Mouse (Mus musculus) G1E (cell line): ENCODE measurements around the gene Slc48a1. TPM values are rescaled to one million over a fixed set of nuclear protein-coding genes. Genes with fewer than 3 reads are reported as not detected.

ENCODE experiments used
- ATAC-seq: 2 replicates; pipeline ENCODE4 v1.8.0; 2016; ENCODE audit warnings: mild to moderate bottlenecking; ENCODE audit not compliant: insufficient number of reproducible peaks, poor library complexity, low FRiP score, severe bottlenecking; ENCODE audit errors: extremely low read depth
- DNase-seq: peaks from one replicate; pipeline ENCODE4 v3.0.0; 2012; ENCODE audit warnings: low spot score
- H3K27me3 ChIP-seq: 2 replicates; pipeline ENCODE4 v1.6.1; 2012; ENCODE audit warnings: mild to moderate bottlenecking, low read length, inconsistent platforms; ENCODE audit not compliant: insufficient read depth
- H3K36me3 ChIP-seq: replicated peaks from 2 replicates; pipeline ENCODE3; 2012; ENCODE audit warnings: mild to moderate bottlenecking, inconsistent platforms
- H3K4me1 ChIP-seq: 2 replicates; pipeline ENCODE4 v1.6.1; 2012; ENCODE audit warnings: low read depth, low read length, inconsistent platforms, mixed read lengths; ENCODE audit not compliant: insufficient read depth
- H3K4me3 ChIP-seq: 2 replicates; pipeline ENCODE4 v1.5.1; 2012; ENCODE audit warnings: low read depth, mild to moderate bottlenecking, inconsistent platforms, low read length, moderate library complexity, mixed read lengths
- H3K9me3 ChIP-seq: replicated peaks from 2 replicates; pipeline ENCODE4 v1.6.1; 2012; ENCODE audit warnings: inconsistent platforms
- CTCF ChIP-seq: IDR thresholded peaks from 2 replicates; pipeline ENCODE4 v1.5.1; 2012; ENCODE audit warnings: low read depth, low read length, inconsistent platforms, mixed read lengths
- GATA1 ChIP-seq: IDR thresholded peaks from 2 replicates; pipeline ENCODE4 v1.6.1; 2012; ENCODE audit warnings: borderline replicate concordance, low read length, inconsistent platforms, mixed read lengths
- GATA2 ChIP-seq: IDR thresholded peaks from 2 replicates; pipeline ENCODE4 v1.6.1; 2012; ENCODE audit warnings: low read depth, low read length, inconsistent platforms, borderline replicate concordance
- POLR2AphosphoS5 ChIP-seq: IDR thresholded peaks from 2 replicates; pipeline ENCODE4 v1.6.1; 2012; ENCODE audit warnings: low read depth, low read length, inconsistent platforms; ENCODE audit not compliant: insufficient replicate concordance
- TAL1 ChIP-seq: conservative IDR thresholded peaks from 2 replicates; pipeline ENCODE4 v1.6.1; 2012; ENCODE audit warnings: low read depth, low read length, inconsistent platforms, mixed read lengths
- polyA plus RNA-seq: library from polyadenylated mRNA; stranded (reverse); fragments of >175 nt; gene quantifications from 2 replicates; pipeline ENCODE4 v1.2.3, GENCODE M21; 2012
- total RNA-seq, 2 experiments: library from RNA; stranded (forward) in 1 of 2; stranded (reverse) in 1 of 2; fragments of 200-1000 nt in 1 of 2; fragments of >200 nt in 1 of 2; fragmentation: Nextera tagmentation in 1 of 2; gene quantifications; 2 replicates each; pipeline ENCODE4 v1.2.3; 2014 to 2017

Slc48a1 gene
- total and polyA plus RNA-seq, 3 experiments, result 108 to 256 (median 125) TPM

DNA sequence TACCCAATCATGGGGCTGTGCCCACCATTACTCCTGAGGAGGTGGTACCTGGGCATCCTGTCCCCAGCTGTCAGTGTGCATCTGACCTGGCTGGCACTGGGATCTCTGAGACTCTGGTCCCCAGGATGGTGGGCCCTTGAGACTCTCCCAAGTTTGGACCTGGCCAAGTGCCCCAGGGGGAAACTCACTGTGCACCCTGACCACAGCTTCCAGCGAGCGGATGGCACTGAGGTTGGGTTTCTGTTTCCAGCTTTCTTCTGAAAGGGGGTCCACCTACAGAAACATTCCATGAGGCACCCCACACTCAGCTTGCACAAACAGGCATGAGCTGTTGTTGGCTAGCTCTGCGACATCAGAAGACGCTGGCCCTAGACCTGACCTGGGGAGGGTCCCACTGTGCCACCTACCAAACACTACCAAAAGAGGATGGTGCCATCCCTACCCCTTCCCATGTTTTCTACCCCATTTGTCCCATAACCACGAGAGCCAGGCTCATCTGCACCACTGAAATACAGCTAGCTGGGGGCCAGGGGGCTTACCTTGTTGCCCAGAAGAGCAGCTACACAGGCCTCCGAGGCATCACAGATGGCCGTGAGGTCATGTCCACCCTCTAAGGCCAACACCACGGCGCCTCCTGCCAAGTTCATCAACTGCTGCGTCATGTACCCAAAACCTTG is 17.4 kb downstream of the Slc48a1 start:
- no peak for DNase-seq
- TF ChIP-seq GATA2 (no peak), CTCF (no peak)
- peaks cover 67% of the 10 kb centered on the region for H3K4me1 ChIP-seq
- H3K27me3 ChIP-seq, result no peaks in the 10 kb centered on the region; the same call in 1 of the 2 replicates
- no peak overlapping the region for H3K4me3 ChIP-seq
- H3K36me3 ChIP-seq, result peaks cover 100% of the 10 kb centered on the region
- no peaks in the 10 kb centered on the region for H3K9me3 ChIP-seq
- ATAC-seq, result no peak

DNA sequence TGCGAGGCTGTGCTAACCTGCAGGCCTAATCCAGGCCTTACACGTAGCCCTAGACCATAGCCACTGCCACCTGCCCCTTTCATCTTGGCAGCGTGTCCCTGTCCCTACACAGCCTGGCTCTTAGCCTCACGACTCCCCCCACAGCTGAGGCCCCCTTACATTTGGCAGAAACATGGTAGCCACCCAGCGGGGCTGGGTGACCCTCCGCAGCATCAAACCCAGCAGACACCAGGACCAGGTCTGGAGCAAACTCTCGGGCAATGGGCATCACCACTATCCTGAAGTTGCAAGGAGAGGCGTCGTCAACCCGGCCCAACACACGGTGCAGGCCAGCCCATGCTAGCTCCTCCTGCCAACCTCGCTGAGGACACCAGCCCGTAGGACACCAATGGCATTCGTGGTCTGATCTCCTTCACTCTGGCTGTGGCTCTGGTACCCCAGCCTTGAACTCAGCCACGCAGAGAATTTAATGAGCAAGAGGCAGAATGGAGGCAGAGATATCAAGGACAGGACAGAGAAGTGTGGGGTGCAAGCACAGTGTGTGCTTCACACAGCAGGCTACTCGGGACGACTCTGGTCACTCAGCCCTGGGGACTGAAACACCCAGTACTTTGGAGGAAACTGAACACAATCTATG is 18.5 kb downstream of the Slc48a1 start:
- Histone ChIP-seq H3K4me1 (peaks cover 67% of the 10 kb centered on the region), H3K4me3 (no peak overlapping the region), H3K9me3 (no peaks in the 10 kb centered on the region), H3K36me3 (peaks cover 100% of the 10 kb centered on the region), H3K27me3 (no peaks in the 10 kb centered on the region; the same call in 1 of the 2 replicates)
- TF ChIP-seq CTCF, result no peak
- TF ChIP-seq TAL1, result no peak
- TF ChIP-seq GATA2, result no peak
- no peak for TF ChIP-seq GATA1
- no peak for TF ChIP-seq POLR2AphosphoS5
- no peak for DNase-seq
- ATAC-seq, result no peak

DNA sequence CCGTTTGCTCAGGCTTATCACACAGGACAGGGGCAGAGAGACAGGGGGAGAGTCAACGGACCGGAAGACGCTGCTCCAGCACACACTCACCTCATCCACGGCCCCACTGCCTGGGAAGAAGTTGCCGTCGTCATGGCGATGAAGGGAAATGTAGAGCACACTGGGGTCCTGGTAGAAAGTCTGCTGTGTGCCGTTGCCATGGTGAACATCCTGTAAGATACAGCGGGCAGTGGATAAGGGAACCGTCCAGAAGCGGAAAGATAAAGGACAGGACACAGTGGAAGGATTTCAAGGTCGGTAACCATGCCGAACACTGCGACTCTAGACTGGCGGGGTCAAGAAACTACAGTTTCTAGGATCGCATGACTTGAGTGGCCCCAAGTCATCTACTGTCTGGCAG is 19.8 kb downstream of the Slc48a1 start:
- no peaks in the 10 kb centered on the region for H3K9me3 ChIP-seq
- TF ChIP-seq CTCF, result no peak
- TF ChIP-seq GATA1, result no peak
- TF ChIP-seq GATA2, result no peak
- TF ChIP-seq TAL1, result no peak
- no peak for TF ChIP-seq POLR2AphosphoS5
- peaks cover 100% of the 10 kb centered on the region for H3K36me3 ChIP-seq
- H3K27me3 ChIP-seq, result no peaks in the 10 kb centered on the region; the same call in 1 of the 2 replicates
- DNase-seq (no peak), ATAC-seq (peak; percentile 31; the same call in 1 of the 2 replicates)
- peaks cover 65% of the 10 kb centered on the region for H3K4me1 ChIP-seq
- H3K4me3 ChIP-seq, result no peak overlapping the region

- no peaks in the 10 kb centered on the region for H3K9me3 ChIP-seq
- H3K27me3 ChIP-seq, result no peaks in the 10 kb centered on the region; the same call in 1 of the 2 replicates
- TF ChIP-seq CTCF (no peak), TAL1 (no peak), GATA2 (no peak), GATA1 (no peak), POLR2AphosphoS5 (no peak)
- no peak overlapping the region for H3K4me3 ChIP-seq
- peaks cover 92% of the 10 kb centered on the region for H3K36me3 ChIP-seq
- peaks cover 53% of the 10 kb centered on the region for H3K4me1 ChIP-seq
- ATAC-seq (no peak), DNase-seq (no peak)
Observed at GRCm38 (mm10) chr15:97799446-97799845, 21.1 kb downstream of the Slc48a1 start.

GRCm38 (mm10) chr15:97800853-97801252 is 22.5 kb downstream of the Slc48a1 start:
- Histone ChIP-seq H3K4me1 (peaks cover 51% of the 10 kb centered on the region), H3K9me3 (no peaks in the 10 kb centered on the region), H3K27me3 (no peaks in the 10 kb centered on the region; the same call in 1 of the 2 replicates), H3K4me3 (no peak overlapping the region), H3K36me3 (peaks cover 89% of the 10 kb centered on the region)
- ATAC-seq (no peak), DNase-seq (no peak)
- TF ChIP-seq CTCF (no peak), GATA1 (no peak), POLR2AphosphoS5 (no peak), TAL1 (no peak), GATA2 (no peak)

- ATAC-seq (no peak), DNase-seq (no peak)
- Histone ChIP-seq H3K27me3 (no peaks in the 10 kb centered on the region; the same call in 1 of the 2 replicates), H3K36me3 (peaks cover 89% of the 10 kb centered on the region), H3K4me1 (peaks cover 44% of the 10 kb centered on the region), H3K9me3 (no peaks in the 10 kb centered on the region), H3K4me3 (no peak overlapping the region)
- TF ChIP-seq CTCF (no peak), POLR2AphosphoS5 (no peak), TAL1 (no peak), GATA1 (no peak), GATA2 (no peak)
Observed at GRCm38 (mm10) chr15:97801811-97802210, 23.5 kb downstream of the Slc48a1 start.
